Mouse (Mus musculus): Measurements from ENCODE around the gene Sgk1. TPM values are rescaled to one million over a fixed set of nuclear protein-coding genes. Genes with fewer than 3 reads are reported as not detected.
A peak's percentile ranks its signal among the peaks of the same experiment; 100 is the strongest.

Sgk1 gene
- polyA plus RNA-seq, 1 experiment from 2014 or later = 27.4 TPM

GRCm38 (mm10) chr10:21855338-21855737 lies 26.6 kb upstream of the Sgk1 start:
- no peak overlapping the region for H3K4me2 ChIP-seq (ENCODE audit: low read depth, severe bottlenecking)
- no peaks in the 10 kb centered on the region for H3K36me3 ChIP-seq (ENCODE audit: control insufficient read depth, insufficient read depth, low read length)
- H3K4me1 ChIP-seq (ENCODE audit: control insufficient read depth, insufficient read depth, low read length) = no peaks in the 10 kb centered on the region
- H3K9ac ChIP-seq (ENCODE audit: low read length) = no peak overlapping the region
- 89% methylated on average over 7 of the region's 7 CpGs for WGBS
- H3K4me3 ChIP-seq (ENCODE audit: low read depth, low read length) = no peak overlapping the region
- H3K27ac ChIP-seq (replicated peaks; ENCODE audit: low read depth, low read length) = no peak overlapping the region
- no peak for DNase-seq (ENCODE audit: low spot score)
- no peak for ATAC-seq (ENCODE audit: insufficient number of reproducible peaks, low FRiP score, low TSS enrichment, low read depth)
- no peaks in the 10 kb centered on the region for H3K27me3 ChIP-seq (ENCODE audit: control insufficient read depth, insufficient read depth, low read length)
- no peaks in the 10 kb centered on the region for H3K9me3 ChIP-seq (ENCODE audit: control insufficient read depth, low read length)

DNA sequence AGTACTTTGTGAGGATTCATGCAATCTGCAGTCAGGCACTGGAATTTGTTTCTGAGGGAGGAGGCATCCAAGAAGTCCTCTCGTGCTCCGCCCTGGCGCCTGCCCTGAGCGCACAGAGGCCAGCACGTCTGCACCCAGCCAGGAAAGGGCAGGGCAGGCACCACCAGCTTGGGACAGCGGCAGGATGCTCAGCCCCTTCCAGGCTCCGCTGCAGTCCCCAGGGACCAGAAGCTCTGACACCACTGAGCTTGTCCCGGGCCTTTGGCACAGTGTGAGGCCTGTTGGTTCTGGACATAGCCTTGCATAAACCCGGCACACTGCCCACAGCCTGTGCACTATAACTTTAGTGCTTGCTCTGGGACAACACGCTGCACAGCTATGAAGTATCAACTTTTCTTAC lies 24.3 kb upstream of the Sgk1 start:
- DNase-seq (ENCODE audit: low spot score) = peak; percentile 24
- H3K27ac ChIP-seq (replicated peaks; ENCODE audit: low read depth, low read length) = no peak overlapping the region

GRCm38 (mm10) chr10:21858437-21858974 lies 23.5 kb upstream of the Sgk1 start:
- Histone ChIP-seq H3K9ac (ENCODE audit: low read length) (no peak overlapping the region), H3K4me2 (ENCODE audit: low read depth, severe bottlenecking) (no peak overlapping the region), H3K27me3 (ENCODE audit: control insufficient read depth, insufficient read depth, low read length) (no peaks in the 10 kb centered on the region), H3K27ac (replicated peaks; ENCODE audit: low read depth, low read length) (no peak overlapping the region), H3K36me3 (ENCODE audit: control insufficient read depth, insufficient read depth, low read length) (no peaks in the 10 kb centered on the region), H3K4me1 (ENCODE audit: control insufficient read depth, insufficient read depth, low read length) (no peaks in the 10 kb centered on the region), H3K9me3 (ENCODE audit: control insufficient read depth, low read length) (no peaks in the 10 kb centered on the region), H3K4me3 (ENCODE audit: low read depth, low read length) (no peak overlapping the region)
- DNase-seq (ENCODE audit: low spot score) = no peak
- no peak for ATAC-seq (ENCODE audit: insufficient number of reproducible peaks, low FRiP score, low TSS enrichment, low read depth)
- WGBS = 36% methylated on average over 7 of the region's 7 CpGs

More for the DNA sequence above, 24.3 kb upstream of the Sgk1 start:
- H3K4me3 ChIP-seq (ENCODE audit: low read depth, low read length) = no peak overlapping the region
- no peak for ATAC-seq (ENCODE audit: insufficient number of reproducible peaks, low FRiP score, low TSS enrichment, low read depth)
- 63% methylated on average over 10 of the region's 10 CpGs for WGBS
- no peaks in the 10 kb centered on the region for H3K36me3 ChIP-seq (ENCODE audit: control insufficient read depth, insufficient read depth, low read length)
- no peak overlapping the region for H3K4me2 ChIP-seq (ENCODE audit: low read depth, severe bottlenecking)
- H3K9me3 ChIP-seq (ENCODE audit: control insufficient read depth, low read length) = no peaks in the 10 kb centered on the region
- no peaks in the 10 kb centered on the region for H3K27me3 ChIP-seq (ENCODE audit: control insufficient read depth, insufficient read depth, low read length)
- H3K4me1 ChIP-seq (ENCODE audit: control insufficient read depth, insufficient read depth, low read length) = no peaks in the 10 kb centered on the region
- no peak overlapping the region for H3K9ac ChIP-seq (ENCODE audit: low read length)

DNA sequence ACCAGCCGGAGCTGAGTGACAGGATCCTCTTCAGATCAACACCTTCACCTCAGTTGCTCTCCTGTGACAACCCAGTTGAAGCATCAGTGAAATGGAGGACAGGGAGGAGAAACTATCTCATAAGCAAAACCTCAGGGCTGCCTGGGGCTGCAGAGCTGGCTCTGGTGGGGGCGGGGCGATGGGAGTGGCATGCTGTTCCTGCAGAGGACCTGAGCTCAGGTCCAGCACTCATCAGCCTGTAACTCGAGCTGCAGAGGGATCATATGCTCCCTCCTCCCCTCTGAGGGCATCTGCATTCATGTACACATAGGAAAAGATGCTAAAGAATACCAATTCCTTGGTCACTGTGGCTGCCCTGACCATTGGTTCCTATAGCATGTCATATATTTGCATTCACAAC lies 15.5 kb upstream of the Sgk1 start:
- ATAC-seq (ENCODE audit: insufficient number of reproducible peaks, low FRiP score, low TSS enrichment, low read depth) = no peak
- no peaks in the 10 kb centered on the region for H3K36me3 ChIP-seq (ENCODE audit: control insufficient read depth, insufficient read depth, low read length)
- no peak overlapping the region for H3K27ac ChIP-seq (replicated peaks; ENCODE audit: low read depth, low read length)
- H3K4me3 ChIP-seq (ENCODE audit: low read depth, low read length) = no peak overlapping the region
- H3K9ac ChIP-seq (ENCODE audit: low read length) = no peak overlapping the region
- peak; percentile 56 for DNase-seq (ENCODE audit: low spot score)
- no peaks in the 10 kb centered on the region for H3K9me3 ChIP-seq (ENCODE audit: control insufficient read depth, low read length)
- H3K27me3 ChIP-seq (ENCODE audit: control insufficient read depth, insufficient read depth, low read length) = no peaks in the 10 kb centered on the region
- WGBS = 26% methylated on average over 4 of the region's 4 CpGs
- H3K4me1 ChIP-seq (ENCODE audit: control insufficient read depth, insufficient read depth, low read length) = peaks cover 6% of the 10 kb centered on the region
- H3K4me2 ChIP-seq (ENCODE audit: low read depth, severe bottlenecking) = no peak overlapping the region

GRCm38 (mm10) chr10:21868221-21868620 lies 13.8 kb upstream of the Sgk1 start:
- ATAC-seq (ENCODE audit: insufficient number of reproducible peaks, low FRiP score, low TSS enrichment, low read depth) (no peak), DNase-seq (ENCODE audit: low spot score) (no peak)
- WGBS = 99% methylated on average over 2 of the region's 2 CpGs
- peaks cover 6% of the 10 kb centered on the region for H3K4me1 ChIP-seq (ENCODE audit: control insufficient read depth, insufficient read depth, low read length)
- no peak overlapping the region for H3K9ac ChIP-seq (ENCODE audit: low read length)
- no peaks in the 10 kb centered on the region for H3K36me3 ChIP-seq (ENCODE audit: control insufficient read depth, insufficient read depth, low read length)
- H3K4me2 ChIP-seq (ENCODE audit: low read depth, severe bottlenecking) = no peak overlapping the region
- no peak overlapping the region for H3K4me3 ChIP-seq (ENCODE audit: low read depth, low read length)
- H3K9me3 ChIP-seq (ENCODE audit: control insufficient read depth, low read length) = no peaks in the 10 kb centered on the region
- H3K27me3 ChIP-seq (ENCODE audit: control insufficient read depth, insufficient read depth, low read length) = no peaks in the 10 kb centered on the region
- no peak overlapping the region for H3K27ac ChIP-seq (replicated peaks; ENCODE audit: low read depth, low read length)

DNA sequence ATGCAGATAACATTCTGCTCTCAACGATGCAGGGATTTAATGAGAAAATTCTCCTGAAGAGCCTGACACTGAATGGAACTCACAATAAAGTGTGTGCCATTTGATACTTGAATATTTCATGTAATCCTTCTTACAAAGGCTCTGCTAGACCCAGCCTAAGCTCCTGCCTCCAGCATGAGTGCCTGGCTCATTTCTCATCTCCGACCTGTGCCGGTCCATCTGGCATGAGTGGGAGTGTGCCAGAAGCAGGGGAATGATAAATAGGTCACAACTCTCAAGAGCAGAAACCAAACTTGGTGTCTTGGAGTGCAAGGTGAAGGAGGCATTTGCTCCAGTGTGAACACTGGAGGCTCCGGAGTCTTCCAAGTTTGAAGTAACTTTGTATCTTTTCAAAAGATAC lies 13.4 kb upstream of the Sgk1 start:
- Histone ChIP-seq H3K4me2 (ENCODE audit: low read depth, severe bottlenecking) (no peak overlapping the region), H3K4me1 (ENCODE audit: control insufficient read depth, insufficient read depth, low read length) (peaks cover 6% of the 10 kb centered on the region), H3K36me3 (ENCODE audit: control insufficient read depth, insufficient read depth, low read length) (no peaks in the 10 kb centered on the region), H3K9me3 (ENCODE audit: control insufficient read depth, low read length) (no peaks in the 10 kb centered on the region), H3K27me3 (ENCODE audit: control insufficient read depth, insufficient read depth, low read length) (no peaks in the 10 kb centered on the region), H3K9ac (ENCODE audit: low read length) (no peak overlapping the region), H3K27ac (replicated peaks; ENCODE audit: low read depth, low read length) (no peak overlapping the region), H3K4me3 (ENCODE audit: low read depth, low read length) (no peak overlapping the region)
- no peak for ATAC-seq (ENCODE audit: insufficient number of reproducible peaks, low FRiP score, low TSS enrichment, low read depth)
- WGBS = 85% methylated on average over 4 of the region's 4 CpGs
- DNase-seq (ENCODE audit: low spot score) = no peak

GRCm38 (mm10) chr10:21881837-21882183 lies 174 bp upstream of the Sgk1 start:
- peak; percentile 23 for DNase-seq (ENCODE audit: low spot score)
- H3K27ac ChIP-seq (replicated peaks; ENCODE audit: low read depth, low read length) = no peak overlapping the region
- H3K4me1 ChIP-seq (ENCODE audit: control insufficient read depth, insufficient read depth, low read length) = peaks cover 21% of the 10 kb centered on the region
- no peak for ATAC-seq (ENCODE audit: insufficient number of reproducible peaks, low FRiP score, low TSS enrichment, low read depth)
- H3K36me3 ChIP-seq (ENCODE audit: control insufficient read depth, insufficient read depth, low read length) = no peaks in the 10 kb centered on the region
- H3K4me3 ChIP-seq (ENCODE audit: low read depth, low read length) = peak overlapping the region; percentile 47
- H3K9ac ChIP-seq (ENCODE audit: low read length) = peak overlapping the region; percentile 64
- peak overlapping the region; percentile 81 for H3K4me2 ChIP-seq (ENCODE audit: low read depth, severe bottlenecking)
- H3K9me3 ChIP-seq (ENCODE audit: control insufficient read depth, low read length) = no peaks in the 10 kb centered on the region
- WGBS = 32% methylated on average over 4 of the region's 4 CpGs
- no peaks in the 10 kb centered on the region for H3K27me3 ChIP-seq (ENCODE audit: control insufficient read depth, insufficient read depth, low read length)

- Histone ChIP-seq H3K36me3 (ENCODE audit: control insufficient read depth, insufficient read depth, low read length) (no peaks in the 10 kb centered on the region), H3K4me2 (ENCODE audit: low read depth, severe bottlenecking) (peak overlapping the region; percentile 81; the same call in 1 of the 2 replicates), H3K9ac (ENCODE audit: low read length) (no peak overlapping the region), H3K4me3 (ENCODE audit: low read depth, low read length) (0 out of 2 replicates have a peak overlapping the region, but pooled peaks have one; percentile 1), H3K9me3 (ENCODE audit: control insufficient read depth, low read length) (no peaks in the 10 kb centered on the region), H3K27me3 (ENCODE audit: control insufficient read depth, insufficient read depth, low read length) (no peaks in the 10 kb centered on the region), H3K27ac (replicated peaks; ENCODE audit: low read depth, low read length) (no peak overlapping the region; the same call in 1 of the 2 replicates), H3K4me1 (ENCODE audit: control insufficient read depth, insufficient read depth, low read length) (peaks cover 21% of the 10 kb centered on the region)
- DNase-seq (ENCODE audit: low spot score) (peak; percentile 75), ATAC-seq (ENCODE audit: insufficient number of reproducible peaks, low FRiP score, low TSS enrichment, low read depth) (0 out of 2 replicates have a peak, but pooled peaks have one; percentile 33)
- 1% methylated on average over 12 of the region's 12 CpGs for WGBS
Measured at GRCm38 (mm10) chr10:21883587-21883986, 1.6 kb downstream of the Sgk1 start.

DNA sequence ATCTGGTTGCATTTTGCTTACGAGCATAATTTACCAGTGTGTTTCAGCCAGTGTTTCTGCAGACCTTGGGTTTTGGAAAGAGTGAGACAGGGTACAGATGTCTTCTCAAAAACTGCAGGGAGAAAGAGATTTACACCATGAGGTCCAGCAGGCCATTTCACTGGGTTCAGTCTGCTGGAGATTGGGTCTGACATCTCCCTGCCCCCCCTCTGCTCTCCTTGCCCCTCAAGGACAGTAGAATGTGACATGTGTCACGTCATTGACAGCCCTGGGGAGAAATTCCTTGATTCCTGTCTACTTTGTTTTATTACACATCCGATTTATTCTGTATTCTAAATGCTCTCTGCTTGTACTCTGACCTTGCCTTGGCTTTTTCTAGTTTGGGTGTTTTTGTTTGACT lies 2.5 kb downstream of the Sgk1 start:
- Histone ChIP-seq H3K27me3 (ENCODE audit: control insufficient read depth, insufficient read depth, low read length) (no peaks in the 10 kb centered on the region), H3K9me3 (ENCODE audit: control insufficient read depth, low read length) (no peaks in the 10 kb centered on the region), H3K36me3 (ENCODE audit: control insufficient read depth, insufficient read depth, low read length) (no peaks in the 10 kb centered on the region), H3K4me1 (ENCODE audit: control insufficient read depth, insufficient read depth, low read length) (peaks cover 21% of the 10 kb centered on the region), H3K27ac (replicated peaks; ENCODE audit: low read depth, low read length) (no peak overlapping the region), H3K4me2 (ENCODE audit: low read depth, severe bottlenecking) (no peak overlapping the region), H3K4me3 (ENCODE audit: low read depth, low read length) (no peak overlapping the region), H3K9ac (ENCODE audit: low read length) (no peak overlapping the region)
- 45% methylated on average over 3 of the region's 3 CpGs for WGBS
- DNase-seq (ENCODE audit: low spot score) (no peak), ATAC-seq (ENCODE audit: insufficient number of reproducible peaks, low FRiP score, low TSS enrichment, low read depth) (no peak)
